Mouse (Mus musculus): ENCODE data around the gene Zfp273.
"Not testable (repeated sequence)": the region's sequence is repeated elsewhere in the genome, so short reads cannot be mapped to it uniquely, and the experiment has no call there.

Gene Zfp273

DNA sequence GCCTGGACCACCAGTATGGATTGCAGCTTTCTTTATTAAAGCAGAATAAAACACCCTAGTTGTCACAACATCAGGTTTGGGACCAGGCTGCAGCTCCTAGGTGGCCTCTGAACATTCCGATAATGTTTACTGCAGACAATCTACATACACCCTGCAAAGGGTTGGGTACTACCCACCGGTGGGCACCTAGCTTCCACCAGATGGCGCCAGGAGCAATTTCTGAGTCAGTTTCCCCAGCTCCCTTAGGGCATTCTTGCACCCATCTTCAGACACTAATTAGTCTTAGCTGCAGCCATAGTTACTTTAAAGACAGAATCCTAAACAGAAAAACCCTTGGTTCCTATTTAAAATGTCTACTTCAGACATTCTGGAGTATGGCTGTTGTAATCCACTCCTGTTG is 54.4 kb downstream of the Zfp273 start:
- peak in 1 of 2 experiments; percentile 40 for DNase-seq (ENCODE audit: low spot score in 2 of 2)

DNA sequence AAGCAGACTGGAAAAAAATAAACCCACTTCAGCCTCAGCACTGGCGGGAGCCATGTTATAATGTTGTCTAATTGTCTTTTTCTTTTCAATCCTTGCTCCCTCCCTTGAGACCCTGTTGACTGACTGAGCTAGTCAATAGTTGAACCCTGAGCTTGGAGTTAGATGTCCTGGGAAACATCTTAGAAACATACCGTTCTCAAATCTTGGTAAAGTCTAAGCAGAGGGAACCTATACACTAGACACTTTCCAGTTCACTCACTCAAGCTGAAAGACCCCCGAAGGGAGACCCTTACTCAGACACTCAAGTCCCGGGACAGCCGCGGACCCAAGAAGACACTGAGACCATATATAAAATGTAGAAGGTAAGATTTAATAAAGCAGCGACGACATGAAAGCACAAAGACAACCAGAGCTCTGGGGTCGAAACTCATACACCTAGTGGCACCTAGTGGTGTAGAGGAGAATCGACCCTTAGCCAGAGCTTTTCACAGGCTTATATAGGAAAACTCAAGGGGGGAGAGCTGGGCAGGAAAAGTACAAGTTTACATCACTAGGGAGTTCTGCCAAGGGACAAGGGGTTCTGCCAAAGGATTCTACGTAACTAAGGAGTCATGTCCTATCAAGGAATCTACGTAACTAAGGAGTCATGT is 62.6 kb downstream of the Zfp273 start:
- not testable (repeated sequence) for DNase-seq (ENCODE audit: low spot score in 2 of 2)
